Mouse (Mus musculus) hindbrain, embryonic 10.5 days (tissue): ENCODE data around the gene Gm11733. TPM values are rescaled to one million over a fixed set of nuclear protein-coding genes. Genes with fewer than 3 reads are reported as not detected.

Experiments
- DNase-seq: peaks from one replicate; pipeline ENCODE4 v3.0.0-alpha.2; 2017; ENCODE audit warnings: low spot score
- H3K27ac ChIP-seq: fragments of 300-500 bp; sonication (generic); 2 replicates; pipeline ENCODE4 v1.5.1; 2016; ENCODE audit warnings: mild to moderate bottlenecking, moderate library complexity
- H3K27me3 ChIP-seq: fragments of 300-500 bp; sonication (generic); 2 replicates; pipeline ENCODE4 v1.6.1; 2016; ENCODE audit warnings: mild to moderate bottlenecking; ENCODE audit not compliant: poor library complexity, insufficient read depth, severe bottlenecking
- H3K36me3 ChIP-seq: fragments of 300-500 bp; sonication (generic); 2 replicates; pipeline ENCODE4 v1.6.1; 2016; ENCODE audit warnings: mild to moderate bottlenecking, moderate library complexity
- H3K4me1 ChIP-seq: fragments of 300-500 bp; sonication (generic); replicated peaks from 2 replicates; pipeline ENCODE4 v1.6.1; 2016; ENCODE audit warnings: mild to moderate bottlenecking
- H3K4me3 ChIP-seq: fragments of 300-500 bp; sonication (generic); 2 replicates; pipeline ENCODE4 v1.5.1; 2016; ENCODE audit warnings: mild to moderate bottlenecking, moderate library complexity
- H3K9me3 ChIP-seq: fragments of 300-500 bp; sonication (generic); 2 replicates; pipeline ENCODE4 v1.6.1; 2016; ENCODE audit warnings: mild to moderate bottlenecking, moderate library complexity
- WGBS: fragments of 180-500 bp; shearing (Covaris S2); methylation state at CpG from one replicate; pipeline ENCODE4 v1.1.7; 2016; 5-methylcytosine and 5-hydroxymethylcytosine counted together
- polyA plus RNA-seq: library from polyadenylated mRNA; unstranded; fragments of >200 nt; fragmentation: Nextera tagmentation; extraction: Ambion mirVana; gene quantifications from 2 replicates; pipeline ENCODE4 v1.2.1, GENCODE M21; 2016

Gm11733 gene
- polyA plus RNA-seq, 1 experiment from 2014 or later, result not detected

- Histone ChIP-seq H3K27me3 (peaks cover 30% of the 10 kb centered on the region), H3K27ac (peak overlapping the region; percentile 5; the same call in 1 of the 2 replicates), H3K9me3 (no peaks in the 10 kb centered on the region), H3K4me3 (no peak overlapping the region), H3K4me1 (peaks cover 87% of the 10 kb centered on the region), H3K36me3 (no peaks in the 10 kb centered on the region)
- 86% methylated on average over 7 of the region's 7 CpGs for WGBS
- DNase-seq, result no peak
These were observed 17.3 kb upstream of the Gm11733 start for GRCm38 (mm10) chr11:117466911-117467310.

GRCm38 (mm10) chr11:117468585-117469363, 15.4 kb upstream of the Gm11733 start:
- Histone ChIP-seq H3K4me3 (no peak overlapping the region), H3K27me3 (peaks cover 23% of the 10 kb centered on the region; the same call in 1 of the 2 replicates), H3K27ac (peak overlapping the region; percentile 75), H3K4me1 (peaks cover 73% of the 10 kb centered on the region), H3K36me3 (no peaks in the 10 kb centered on the region), H3K9me3 (no peaks in the 10 kb centered on the region)
- no peak for DNase-seq
- WGBS, result 67% methylated on average over 6 of the region's 6 CpGs

- Histone ChIP-seq H3K27me3 (peaks cover 17% of the 10 kb centered on the region; the same call in 1 of the 2 replicates), H3K36me3 (no peaks in the 10 kb centered on the region), H3K4me3 (no peak overlapping the region), H3K9me3 (no peaks in the 10 kb centered on the region), H3K27ac (peak overlapping the region; percentile 75), H3K4me1 (peaks cover 63% of the 10 kb centered on the region)
- 62% methylated on average over 5 of the region's 5 CpGs for WGBS
- no peak for DNase-seq
These were observed 14.4 kb upstream of the Gm11733 start for GRCm38 (mm10) chr11:117469724-117470123.

GRCm38 (mm10) chr11:117470586-117471195, 13.5 kb upstream of the Gm11733 start:
- Histone ChIP-seq H3K9me3 (no peaks in the 10 kb centered on the region), H3K4me3 (no peak overlapping the region), H3K27me3 (peaks cover 14% of the 10 kb centered on the region; the same call in 1 of the 2 replicates), H3K36me3 (no peaks in the 10 kb centered on the region), H3K27ac (peak overlapping the region; percentile 19; the same call in 1 of the 2 replicates), H3K4me1 (peaks cover 56% of the 10 kb centered on the region)
- WGBS, result 88% methylated on average over 12 of the region's 12 CpGs
- DNase-seq, result no peak

- H3K27me3 ChIP-seq, result 0 out of 2 replicates have a peak, but pooled peaks cover 14% of the 10 kb centered on the region
- WGBS, result 56% methylated on average over 14 of the region's 14 CpGs
- no peak for DNase-seq
- H3K27ac ChIP-seq, result 0 out of 2 replicates have a peak overlapping the region, but pooled peaks have one; percentile 25
- no peak overlapping the region for H3K4me3 ChIP-seq
- no peaks in the 10 kb centered on the region for H3K9me3 ChIP-seq
- H3K4me1 ChIP-seq, result peaks cover 57% of the 10 kb centered on the region
- H3K36me3 ChIP-seq, result no peaks in the 10 kb centered on the region
These were observed 12.4 kb upstream of the Gm11733 start for GRCm38 (mm10) chr11:117471625-117472283.

GRCm38 (mm10) chr11:117472885-117473284, 11.3 kb upstream of the Gm11733 start:
- 82% methylated on average over 8 of the region's 8 CpGs for WGBS
- H3K36me3 ChIP-seq, result peaks cover 5% of the 10 kb centered on the region; the same call in 1 of the 2 replicates
- H3K27ac ChIP-seq, result peak overlapping the region; percentile 25
- 0 out of 2 replicates have a peak, but pooled peaks cover 10% of the 10 kb centered on the region for H3K27me3 ChIP-seq
- no peak for DNase-seq
- peaks cover 7% of the 10 kb centered on the region; the same call in 1 of the 2 replicates for H3K9me3 ChIP-seq
- peaks cover 56% of the 10 kb centered on the region for H3K4me1 ChIP-seq
- no peak overlapping the region for H3K4me3 ChIP-seq

GRCm38 (mm10) chr11:117475204-117475603, 9.0 kb upstream of the Gm11733 start:
- H3K9me3 ChIP-seq, result peaks cover 8% of the 10 kb centered on the region; the same call in 1 of the 2 replicates
- H3K27ac ChIP-seq, result no peak overlapping the region
- 92% methylated on average over 2 of the region's 2 CpGs for WGBS
- H3K4me3 ChIP-seq, result no peak overlapping the region
- no peak for DNase-seq
- peaks cover 5% of the 10 kb centered on the region; the same call in 1 of the 2 replicates for H3K36me3 ChIP-seq
- H3K4me1 ChIP-seq, result peaks cover 58% of the 10 kb centered on the region
- 0 out of 2 replicates have a peak, but pooled peaks cover 10% of the 10 kb centered on the region for H3K27me3 ChIP-seq

- WGBS, result 40% methylated on average over 10 of the region's 10 CpGs
- Histone ChIP-seq H3K27me3 (0 out of 2 replicates have a peak, but pooled peaks cover 10% of the 10 kb centered on the region), H3K27ac (peak overlapping the region; percentile 66), H3K36me3 (peaks cover 5% of the 10 kb centered on the region; the same call in 1 of the 2 replicates), H3K4me1 (peaks cover 58% of the 10 kb centered on the region), H3K4me3 (0 out of 2 replicates have a peak overlapping the region, but pooled peaks have one; percentile 9), H3K9me3 (peaks cover 8% of the 10 kb centered on the region; the same call in 1 of the 2 replicates)
- peak; percentile 53 for DNase-seq
These were observed 8.5 kb upstream of the Gm11733 start for GRCm38 (mm10) chr11:117475669-117476068.

- Histone ChIP-seq H3K36me3 (peaks cover 5% of the 10 kb centered on the region; the same call in 1 of the 2 replicates), H3K9me3 (peaks cover 8% of the 10 kb centered on the region; the same call in 1 of the 2 replicates), H3K4me3 (no peak overlapping the region), H3K27me3 (peaks cover 14% of the 10 kb centered on the region), H3K27ac (peak overlapping the region; percentile 60), H3K4me1 (peaks cover 59% of the 10 kb centered on the region)
- WGBS, result 60% methylated on average over 5 of the region's 5 CpGs
- DNase-seq, result no peak
These were observed 7.5 kb upstream of the Gm11733 start for GRCm38 (mm10) chr11:117476554-117477107.

- Histone ChIP-seq H3K27me3 (peaks cover 11% of the 10 kb centered on the region), H3K9me3 (peaks cover 8% of the 10 kb centered on the region; the same call in 1 of the 2 replicates), H3K4me3 (peak overlapping the region; percentile 26; the same call in 1 of the 2 replicates), H3K27ac (peak overlapping the region; percentile 94), H3K36me3 (peaks cover 5% of the 10 kb centered on the region; the same call in 1 of the 2 replicates), H3K4me1 (peaks cover 71% of the 10 kb centered on the region)
- 56% methylated on average over 10 of the region's 10 CpGs for WGBS
- DNase-seq, result no peak
These were observed 5.7 kb upstream of the Gm11733 start for GRCm38 (mm10) chr11:117478271-117479006.

- peaks cover 5% of the 10 kb centered on the region; the same call in 1 of the 2 replicates for H3K36me3 ChIP-seq
- DNase-seq, result peak; percentile 85
- H3K9me3 ChIP-seq, result peaks cover 8% of the 10 kb centered on the region; the same call in 1 of the 2 replicates
- 4% methylated on average over 13 of the region's 13 CpGs for WGBS
- H3K4me1 ChIP-seq, result peaks cover 77% of the 10 kb centered on the region
- H3K27me3 ChIP-seq, result peaks cover 11% of the 10 kb centered on the region
- H3K27ac ChIP-seq, result peak overlapping the region; percentile 94
- H3K4me3 ChIP-seq, result peak overlapping the region; percentile 26
These were observed 5.0 kb upstream of the Gm11733 start for GRCm38 (mm10) chr11:117479007-117479719.
